Mouse (Mus musculus) cerebellum, adult 2 months (tissue): Measurements from ENCODE around the gene Mdm2.

Experiments used
- CTCF ChIP-seq: fragments of 200-500 bp; IDR thresholded peaks from 2 replicates; pipeline ENCODE4 v1.5.1; 2011; ENCODE audit warnings: low read depth, mild to moderate bottlenecking, control low read depth, low read length, moderate library complexity, borderline replicate concordance; ENCODE audit not compliant: insufficient read depth
- POLR2A ChIP-seq: fragments of 200-500 bp; IDR thresholded peaks from 2 replicates; pipeline ENCODE4 v1.6.1; 2011; ENCODE audit warnings: low read length, control low read depth, borderline replicate concordance; ENCODE audit not compliant: insufficient read depth

GRCm38 (mm10) chr10:117743917-117744316 is 33.4 kb upstream of the Mdm2 start:
- TF ChIP-seq POLR2A (no peak), CTCF (no peak)
